Mouse (Mus musculus): ENCODE measurements at regions not wholly inside any gene's neighbourhood (a gene's known extent, or its start where the extent isn't known, plus 50 kb on each side); places are given as distances from the start of the nearest gene placed in this dataset.

DNA sequence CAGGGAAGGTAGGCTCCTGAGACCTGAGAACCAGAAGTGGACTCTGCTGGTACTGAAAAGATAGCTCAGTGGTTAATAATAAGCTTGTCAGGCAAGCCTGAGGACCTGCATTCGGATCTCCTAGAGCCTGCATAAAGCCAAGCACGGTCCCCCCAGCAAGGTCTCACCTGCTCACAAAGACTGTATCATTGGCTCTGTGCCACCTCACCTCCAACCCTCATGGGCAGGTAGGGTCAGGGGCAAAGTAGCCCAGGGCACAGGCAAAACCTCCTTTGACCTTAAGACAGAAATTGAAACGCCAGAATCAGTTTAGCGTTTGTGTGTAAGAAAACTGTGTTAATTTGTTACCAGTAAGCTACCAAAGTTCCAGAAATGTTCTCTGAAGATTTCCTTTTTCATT, 315.2 kb downstream of the Mctp2 start:
- no peak for ATAC-seq (ENCODE audit: insufficient read depth)
- Histone ChIP-seq H3K4me3 (ENCODE audit: insufficient read depth in 1 of 2, low read depth in 2 of 2, low read length in 2 of 2) (no peak overlapping the region), H3K4me1 (replicated peaks; ENCODE audit: control insufficient read depth in 2 of 2, insufficient read depth in 2 of 2, low read length in 1 of 2) (no peaks in the 10 kb centered on the region), H3K27me3 (ENCODE audit: control insufficient read depth, insufficient read depth, low read length) (no peaks in the 10 kb centered on the region), H3K9me3 (ENCODE audit: control insufficient read depth, low read length) (no peaks in the 10 kb centered on the region), H3K27ac (no peak overlapping the region), H3K9ac (replicated peaks) (no peak overlapping the region), H3K4me2 (ENCODE audit: low read depth) (no peak overlapping the region), H3K36me3 (replicated peaks; ENCODE audit: control insufficient read depth, insufficient read depth, low read depth) (no peaks in the 10 kb centered on the region)
- no peak for DNase-seq (ENCODE audit: low read depth in 3 of 3, low spot score in 3 of 3)
- TF ChIP-seq CTCF (IDR thresholded peaks at IDR 0.05; ENCODE audit: low read depth) (no peak), EP300 (IDR thresholded peaks at IDR 0.05; ENCODE audit: low read depth) (no peak)
- WGBS (ENCODE audit: insufficient replicate concordance), result 59% methylated on average over 4 of the region's 4 CpGs

DNA sequence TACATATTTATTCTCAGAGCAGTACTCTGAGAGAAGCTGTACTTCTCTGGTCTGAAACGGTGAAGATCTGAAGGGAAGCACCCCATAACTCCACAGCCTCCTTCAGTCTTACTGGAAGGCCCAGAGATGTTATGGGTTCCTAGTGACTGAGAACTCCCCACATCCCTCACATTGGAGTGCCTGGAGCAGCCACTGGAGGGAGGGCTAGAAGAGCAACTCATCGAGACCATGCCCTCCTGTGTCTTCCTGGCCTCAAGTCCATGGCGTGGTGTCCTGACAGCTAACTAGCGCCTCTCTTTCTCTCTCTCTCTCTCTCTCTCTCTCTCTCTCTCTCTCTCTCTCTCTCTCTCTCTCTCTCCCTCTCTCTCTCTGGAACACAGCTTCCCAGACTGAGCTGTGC, 340.4 kb downstream of the Mctp2 start:
- Histone ChIP-seq H3K4me1 (replicated peaks; ENCODE audit: control insufficient read depth in 2 of 2, insufficient read depth in 2 of 2, low read length in 1 of 2) (0 out of 4 replicates have a peak, but pooled peaks cover 0 to 2% of the 10 kb centered on the region in 2 experiments), H3K9ac (replicated peaks) (no peak overlapping the region), H3K27ac (no peak overlapping the region), H3K27me3 (ENCODE audit: control insufficient read depth, insufficient read depth, low read length) (no peaks in the 10 kb centered on the region), H3K36me3 (replicated peaks; ENCODE audit: control insufficient read depth, insufficient read depth, low read depth) (no peaks in the 10 kb centered on the region), H3K4me2 (ENCODE audit: low read depth) (no peak overlapping the region), H3K4me3 (ENCODE audit: insufficient read depth in 1 of 2, low read depth in 2 of 2, low read length in 2 of 2) (no peak overlapping the region), H3K9me3 (ENCODE audit: control insufficient read depth, low read length) (no peaks in the 10 kb centered on the region)
- peak; percentile 14; the same call in 1 of the 2 replicates for TF ChIP-seq CTCF (IDR thresholded peaks at IDR 0.05; ENCODE audit: low read depth)
- TF ChIP-seq EP300 (IDR thresholded peaks at IDR 0.05; ENCODE audit: low read depth), result no peak
- 43% methylated on average over 4 of the region's 4 CpGs for WGBS (ENCODE audit: insufficient replicate concordance)
- DNase-seq (ENCODE audit: low read depth in 3 of 3, low spot score in 3 of 3) (no peak), ATAC-seq (ENCODE audit: insufficient read depth) (no peak)

DNA sequence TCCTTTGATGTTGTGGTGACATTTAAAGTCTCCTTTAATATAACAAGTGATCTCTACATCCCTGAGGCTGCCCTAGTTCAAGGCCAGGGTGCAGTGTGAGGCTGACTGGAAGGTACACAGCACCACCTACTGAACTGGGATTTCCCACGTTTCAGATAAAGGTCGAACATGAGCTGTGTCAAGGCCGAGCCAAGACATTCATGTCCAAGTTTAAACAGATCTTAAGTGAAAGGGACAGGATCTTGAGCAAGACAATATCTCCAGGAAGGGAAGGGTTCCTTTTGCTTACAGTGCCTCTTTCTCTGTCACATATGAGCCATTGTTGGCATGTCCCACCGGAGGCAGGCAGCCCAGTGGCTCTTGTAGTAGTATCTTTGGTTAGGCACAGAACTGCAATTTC, 343.0 kb downstream of the Mctp2 start:
- Histone ChIP-seq H3K27me3 (ENCODE audit: control insufficient read depth, insufficient read depth, low read length) (no peaks in the 10 kb centered on the region), H3K9me3 (ENCODE audit: control insufficient read depth, low read length) (no peaks in the 10 kb centered on the region), H3K4me1 (replicated peaks; ENCODE audit: control insufficient read depth in 2 of 2, insufficient read depth in 2 of 2, low read length in 1 of 2) (0 out of 4 replicates have a peak, but pooled peaks cover 0 to 3% of the 10 kb centered on the region in 2 experiments), H3K36me3 (replicated peaks; ENCODE audit: control insufficient read depth, insufficient read depth, low read depth) (no peaks in the 10 kb centered on the region), H3K4me2 (ENCODE audit: low read depth) (no peak overlapping the region), H3K27ac (no peak overlapping the region), H3K9ac (replicated peaks) (no peak overlapping the region), H3K4me3 (ENCODE audit: insufficient read depth in 1 of 2, low read depth in 2 of 2, low read length in 2 of 2) (no peak overlapping the region)
- WGBS (ENCODE audit: insufficient replicate concordance), result 28% methylated on average over 4 of the region's 4 CpGs
- DNase-seq (ENCODE audit: low read depth in 3 of 3, low spot score in 3 of 3), result no peak
- TF ChIP-seq EP300 (IDR thresholded peaks at IDR 0.05; ENCODE audit: low read depth), result no peak
- TF ChIP-seq CTCF (IDR thresholded peaks at IDR 0.05; ENCODE audit: low read depth), result peak; percentile 22; the same call in 1 of the 2 replicates
- ATAC-seq (ENCODE audit: insufficient read depth), result no peak

DNA sequence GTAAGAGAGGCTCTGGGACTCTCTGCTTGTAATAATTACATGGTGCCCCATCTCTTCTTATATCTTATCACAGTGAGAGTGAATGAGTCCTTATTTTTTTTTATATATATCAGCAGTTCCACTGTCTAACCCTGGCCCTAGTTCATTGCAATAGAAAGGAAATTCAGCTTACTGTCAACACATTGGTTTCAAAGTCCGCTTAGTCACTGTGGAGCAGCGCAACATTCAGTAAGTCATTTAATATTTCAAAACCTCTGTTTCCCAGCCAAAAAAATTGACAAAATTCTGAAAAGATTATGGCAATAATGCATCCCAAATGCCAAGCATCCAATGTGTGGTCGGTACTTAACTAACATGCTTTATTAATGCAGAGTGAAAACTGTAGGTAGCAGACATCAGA, 343.6 kb downstream of the Mctp2 start:
- Histone ChIP-seq H3K4me1 (replicated peaks; ENCODE audit: control insufficient read depth in 2 of 2, insufficient read depth in 2 of 2, low read length in 1 of 2) (0 out of 4 replicates have a peak, but pooled peaks cover 0 to 3% of the 10 kb centered on the region in 2 experiments), H3K4me3 (ENCODE audit: insufficient read depth in 1 of 2, low read depth in 2 of 2, low read length in 2 of 2) (no peak overlapping the region), H3K36me3 (replicated peaks; ENCODE audit: control insufficient read depth, insufficient read depth, low read depth) (no peaks in the 10 kb centered on the region), H3K4me2 (ENCODE audit: low read depth) (no peak overlapping the region), H3K9me3 (ENCODE audit: control insufficient read depth, low read length) (no peaks in the 10 kb centered on the region), H3K27ac (no peak overlapping the region), H3K9ac (replicated peaks) (no peak overlapping the region), H3K27me3 (ENCODE audit: control insufficient read depth, insufficient read depth, low read length) (no peaks in the 10 kb centered on the region)
- 70% methylated on average over 3 of the region's 3 CpGs for WGBS (ENCODE audit: insufficient replicate concordance)
- TF ChIP-seq EP300 (IDR thresholded peaks at IDR 0.05; ENCODE audit: low read depth) (no peak), CTCF (IDR thresholded peaks at IDR 0.05; ENCODE audit: low read depth) (no peak)
- ATAC-seq (ENCODE audit: insufficient read depth) (no peak), DNase-seq (ENCODE audit: low read depth in 3 of 3, low spot score in 3 of 3) (no peak)

DNA sequence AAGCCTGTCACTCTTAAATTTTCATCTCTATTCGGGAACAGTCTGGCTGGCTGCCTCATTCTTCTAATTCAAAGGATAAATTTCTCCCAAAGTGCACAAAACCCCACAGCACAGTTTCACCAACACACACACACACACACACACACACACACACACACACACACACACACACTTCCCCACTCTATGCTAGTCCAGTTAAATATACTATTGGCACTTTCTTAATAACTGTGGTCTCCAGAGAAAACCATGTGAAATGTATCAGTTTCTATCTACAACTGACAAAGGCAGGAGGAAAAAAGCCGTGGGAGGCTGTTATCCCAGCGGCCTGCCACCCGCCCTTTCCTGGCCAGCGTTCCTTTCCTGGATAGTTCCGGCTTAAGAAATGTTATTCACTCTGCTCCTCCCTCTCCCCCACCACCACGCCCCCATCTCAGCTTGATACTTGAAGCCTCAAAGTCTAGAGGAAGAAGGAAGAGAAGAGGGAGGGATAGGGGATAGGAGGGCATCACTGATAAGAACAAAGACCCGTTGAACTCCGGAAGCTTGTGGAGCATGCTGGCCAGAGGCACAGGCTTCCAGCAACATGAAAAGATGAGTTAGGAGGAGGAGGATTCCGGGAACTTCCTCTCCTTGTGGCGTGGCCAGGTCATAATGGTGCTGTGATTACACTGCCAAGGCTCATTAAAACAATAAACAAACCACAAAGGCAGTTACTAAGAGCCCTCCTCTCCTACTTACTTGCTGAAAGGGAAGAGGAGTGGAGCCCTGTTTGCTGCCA, 345.8 kb downstream of the Mctp2 start:
- ATAC-seq (ENCODE audit: insufficient read depth) (peak; percentile 65; the same call in 1 of the 2 replicates), DNase-seq (ENCODE audit: low read depth in 3 of 3, low spot score in 3 of 3) (peak in 1 of 3 experiments; percentile 3)
- Histone ChIP-seq H3K27me3 (ENCODE audit: control insufficient read depth, insufficient read depth, low read length) (no peaks in the 10 kb centered on the region), H3K9me3 (ENCODE audit: control insufficient read depth, low read length) (no peaks in the 10 kb centered on the region), H3K27ac (no peak overlapping the region), H3K4me1 (replicated peaks; ENCODE audit: control insufficient read depth in 2 of 2, insufficient read depth in 2 of 2, low read length in 1 of 2) (0 out of 4 replicates have a peak, but pooled peaks cover 0 to 2% of the 10 kb centered on the region in 2 experiments), H3K4me2 (ENCODE audit: low read depth) (no peak overlapping the region), H3K9ac (replicated peaks) (no peak overlapping the region), H3K4me3 (ENCODE audit: insufficient read depth in 1 of 2, low read depth in 2 of 2, low read length in 2 of 2) (no peak overlapping the region), H3K36me3 (replicated peaks; ENCODE audit: control insufficient read depth, insufficient read depth, low read depth) (no peaks in the 10 kb centered on the region)
- WGBS (ENCODE audit: insufficient replicate concordance), result 4% methylated on average over 11 of the region's 11 CpGs
- TF ChIP-seq CTCF (IDR thresholded peaks at IDR 0.05; ENCODE audit: low read depth) (no peak), EP300 (IDR thresholded peaks at IDR 0.05; ENCODE audit: low read depth) (no peak)
